Mouse (Mus musculus) C2C12 (cell line): ENCODE data around the gene Mreg.

ENCODE experiments used
- CEBPB ChIP-seq: IDR thresholded peaks from one replicate; pipeline ENCODE4 v1.6.1; 2011; ENCODE audit warnings: low read depth, mild to moderate bottlenecking, control low read depth, moderate library complexity
- CTCF ChIP-seq: IDR thresholded peaks from one replicate; pipeline ENCODE4 v1.5.1; 2011; ENCODE audit not compliant: control insufficient read depth, insufficient read depth, insufficient read length
- FOSL1 ChIP-seq: IDR thresholded peaks from one replicate; pipeline ENCODE4 v1.8.0; 2011; ENCODE audit warnings: mild to moderate bottlenecking, low read length; ENCODE audit not compliant: poor library complexity, insufficient read depth, severe bottlenecking
- MYOD1 ChIP-seq: IDR thresholded peaks from one replicate; pipeline ENCODE4 v1.6.1; 2011; ENCODE audit warnings: low read depth; ENCODE audit not compliant: control insufficient read depth, insufficient read length
- MYOG ChIP-seq: IDR thresholded peaks from one replicate; pipeline ENCODE4 v1.6.1; 2011; ENCODE audit not compliant: control insufficient read depth, insufficient read length; ENCODE audit errors: extremely low read depth
- USF1 ChIP-seq: IDR thresholded peaks from one replicate; pipeline ENCODE4 v1.6.1; 2011; ENCODE audit warnings: low read depth, mild to moderate bottlenecking, control low read depth, moderate library complexity

GRCm38 (mm10) chr1:72119981-72120380 lies 92.1 kb downstream of the Mreg start:
- no peak for TF ChIP-seq CTCF
- no peak for TF ChIP-seq MYOD1
- no peak for TF ChIP-seq CEBPB
- TF ChIP-seq MYOG = no peak
- no peak for TF ChIP-seq USF1
- TF ChIP-seq FOSL1 = no peak
